Mouse (Mus musculus) stomach, postnatal 0 days (tissue): ENCODE measurements around the gene Gpbar1.

Experiments
- CTCF ChIP-seq: IDR thresholded peaks from 2 replicates; pipeline ENCODE4 v1.5.1; 2016; ENCODE audit warnings: antibody characterized with exemption, low read depth, mild to moderate bottlenecking, moderate library complexity
- EP300 ChIP-seq: optimal IDR thresholded peaks from 2 replicates; pipeline ENCODE3; 2016; ENCODE audit warnings: antibody characterized with exemption

DNA sequence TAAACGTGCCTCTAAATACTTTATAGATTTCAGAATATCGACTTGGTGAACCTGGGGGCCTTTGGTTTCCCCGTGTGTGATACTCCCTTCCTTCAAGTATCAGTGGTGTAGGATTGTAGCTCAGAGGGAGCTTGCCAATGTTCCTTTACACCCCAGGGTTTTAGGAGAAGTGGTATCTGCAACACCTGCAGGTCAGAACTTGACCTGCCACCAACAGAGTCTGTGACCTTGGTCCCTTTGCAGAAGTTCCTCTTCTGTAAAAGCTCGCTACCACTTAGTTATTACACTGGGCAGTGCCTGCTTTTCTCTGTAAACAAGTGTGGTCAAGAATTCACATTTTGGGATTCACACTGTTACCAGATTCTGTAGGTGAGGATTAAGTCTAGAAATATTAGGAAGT is 28.3 kb upstream of the Gpbar1 start:
- TF ChIP-seq CTCF (no peak), EP300 (no peak)
